Mouse (Mus musculus) right cerebral cortex, postnatal 4 days (tissue): ENCODE data around the gene Olfr955.
A peak's percentile ranks its signal among the peaks of the same experiment; 100 is the strongest.

Experiments
- DNase-seq: peaks from one replicate; pipeline ENCODE4 v3.0.0-alpha.2; 2022

Olfr955 gene

DNA sequence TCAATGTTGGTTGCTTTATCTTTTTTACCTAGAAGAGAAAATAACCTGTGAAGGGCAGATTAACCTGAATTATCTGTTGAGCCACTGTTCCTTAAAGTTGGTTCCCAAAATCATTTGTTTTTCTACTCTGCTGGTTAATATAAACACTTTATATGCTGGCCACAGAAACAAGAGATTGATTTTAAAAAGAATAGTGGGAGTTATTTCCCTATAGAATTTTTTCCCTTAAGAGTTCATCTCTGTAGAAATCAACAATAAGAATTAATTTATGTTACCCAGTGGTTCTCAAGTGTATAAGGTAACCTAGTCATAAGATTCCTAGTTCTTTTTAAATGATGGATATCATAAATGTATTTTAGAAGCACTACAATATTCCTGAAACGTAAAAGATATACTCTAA, at the start of gene Olfr955:
Olfr955 (minus strand) TSS at position 101 of the 400 bp plus-strand sequence.
- no peak for DNase-seq

- DNase-seq, result no peak
Measured at GRCm38 (mm10) chr9:39518595-39518994, 46.9 kb upstream of the Olfr955 start.

DNA sequence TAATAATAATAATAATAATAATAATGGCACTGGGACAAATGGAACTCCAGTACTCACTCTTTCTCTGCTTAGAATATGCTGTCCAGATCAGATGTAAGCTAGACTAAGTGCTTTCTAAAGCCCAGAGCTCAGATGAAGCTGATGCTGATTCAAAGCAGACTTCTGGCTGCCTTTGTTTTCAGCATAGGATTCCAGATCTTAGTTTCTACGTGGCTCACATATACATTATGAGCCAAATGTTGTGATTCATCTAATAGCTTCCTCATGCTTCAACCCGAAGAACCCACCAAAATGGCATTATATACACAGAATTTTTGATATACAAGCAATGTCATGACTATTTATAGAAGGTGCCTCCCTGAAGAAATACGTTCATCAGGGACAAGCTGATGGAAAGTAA, 43.8 kb upstream of the Olfr955 start, which contains the start of gene Olfr957:
Olfr957 (minus strand) TSS at position 279 of the 400 bp plus-strand sequence.
- no peak for DNase-seq

DNA sequence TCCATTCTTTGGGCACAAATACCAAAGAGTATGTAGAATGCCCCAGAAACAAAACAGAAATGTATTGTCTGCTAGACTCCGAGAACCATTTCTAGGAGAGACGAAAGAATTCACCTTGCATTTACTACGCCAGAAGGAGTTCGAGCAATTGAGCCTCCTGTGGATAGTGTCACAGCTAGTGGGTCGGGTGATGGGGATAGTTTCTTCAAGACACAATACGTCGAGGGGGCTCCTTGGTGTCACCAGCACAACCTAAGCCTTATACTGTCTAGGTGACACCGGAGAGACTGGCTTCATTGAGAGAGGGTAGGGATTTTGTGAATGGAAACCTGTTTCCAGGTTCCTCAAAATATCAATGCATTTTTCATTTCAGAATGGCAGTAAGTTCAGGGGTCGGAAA, 37.7 kb upstream of the Olfr955 start:
- DNase-seq, result no peak

DNA sequence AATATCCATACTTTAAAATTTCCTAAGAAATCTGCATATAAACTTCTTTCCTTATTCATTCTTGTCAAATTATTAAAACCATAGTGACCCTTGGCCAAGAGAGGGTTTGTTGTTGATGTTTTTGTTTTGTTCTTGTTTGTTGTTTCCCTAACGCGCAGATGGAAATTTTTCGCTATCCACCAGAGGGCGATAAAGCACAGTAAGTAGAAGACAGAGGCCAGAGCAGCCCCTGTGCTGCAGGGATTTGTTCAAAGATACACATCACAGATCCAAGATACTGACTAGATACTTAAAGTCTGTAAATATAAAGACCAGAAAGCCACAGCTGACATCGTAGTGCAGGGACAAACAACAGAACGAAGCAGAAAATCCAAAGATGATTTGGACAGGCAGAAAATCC, 37.3 kb upstream of the Olfr955 start:
- DNase-seq, result peak; percentile 77

GRCm38 (mm10) chr9:39493895-39494294, 22.2 kb upstream of the Olfr955 start, which contains the start of gene Olfr44:
TSS of gene Olfr44 (minus strand) at chr9:39493995.
- no peak for DNase-seq

DNA sequence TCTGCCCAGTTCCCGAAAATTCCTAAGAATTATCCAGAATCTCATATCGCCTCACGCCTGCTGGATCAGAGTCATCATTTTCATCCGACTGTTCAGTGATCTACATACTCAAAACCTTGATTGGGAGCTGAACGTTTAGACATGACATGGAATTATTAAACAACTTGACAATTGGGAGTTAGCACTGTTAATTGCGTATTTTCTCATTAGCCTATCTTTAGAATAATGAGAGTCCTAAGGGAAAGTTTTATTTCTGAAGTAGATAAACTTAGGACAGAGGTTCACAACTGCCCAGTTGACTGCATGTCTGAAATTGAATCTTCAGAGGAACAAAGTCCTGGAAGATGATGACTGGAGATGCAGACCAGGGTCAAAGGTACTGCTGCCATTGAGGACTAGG, 15.3 kb downstream of the Olfr955 start, which contains the start of gene Olfr954:
Olfr954 (plus strand) TSS at position 301 of the 400 bp plus-strand sequence.
- no peak for DNase-seq

- no peak for DNase-seq
Measured at GRCm38 (mm10) chr9:39427048-39427447, 44.7 kb downstream of the Olfr955 start, which contains the start of gene Olfr952. TSS of gene Olfr952 (minus strand) at chr9:39427148.
